Mouse (Mus musculus): ENCODE measurements around the gene Tmem119. TPM values are rescaled to one million over a fixed set of nuclear protein-coding genes. Genes with fewer than 3 reads are reported as not detected.

The Tmem119 gene
- polyA plus RNA-seq, 1 experiment from 2014 or later, result 51.1 TPM

Other genes with a start within 250 kb of the Tmem119 start
- gene Cmklr1, start 150.1 kb downstream of the Tmem119 start, polyA plus RNA-seq (2015; fragmentation: Nextera tagmentation; extraction: Ambion mirVana), result 14.0 and 17.9 TPM in 2 replicates
- gene 1700069L16Rik, start 75.7 kb downstream of the Tmem119 start, polyA plus RNA-seq (2015; fragmentation: Nextera tagmentation; extraction: Ambion mirVana), result not detected in 2 replicates
- gene Ficd, start 64.7 kb downstream of the Tmem119 start, polyA plus RNA-seq (2015; fragmentation: Nextera tagmentation; extraction: Ambion mirVana), result 6.4 and 6.9 TPM in 2 replicates
- 40.6 and 42.5 TPM in 2 replicates for gene Sart3, start 28.0 kb downstream of the Tmem119 start, polyA plus RNA-seq (2015; fragmentation: Nextera tagmentation; extraction: Ambion mirVana)
- gene Iscu, start 27.8 kb downstream of the Tmem119 start, polyA plus RNA-seq (2015; fragmentation: Nextera tagmentation; extraction: Ambion mirVana), result 104 and 114 TPM in 2 replicates
- gene Selplg, start 32.1 kb upstream of the Tmem119 start, polyA plus RNA-seq (2015; fragmentation: Nextera tagmentation; extraction: Ambion mirVana), result 7.4 and 9.5 TPM in 2 replicates
- gene Coro1c, start 108.2 kb upstream of the Tmem119 start, polyA plus RNA-seq (2015; fragmentation: Nextera tagmentation; extraction: Ambion mirVana), result 131 and 138 TPM in 2 replicates
- gene Ssh1, start 193.4 kb upstream of the Tmem119 start, polyA plus RNA-seq (2015; fragmentation: Nextera tagmentation; extraction: Ambion mirVana), result 13.2 and 15.1 TPM in 2 replicates
- gene Dao, start 203.2 kb upstream of the Tmem119 start, polyA plus RNA-seq (2015; fragmentation: Nextera tagmentation; extraction: Ambion mirVana), result not detected in 2 replicates

Data from lung, embryonic 16.5 days (tissue).